Mouse (Mus musculus) midbrain, embryonic 15.5 days (tissue): ENCODE measurements at regions not wholly inside any gene's neighbourhood (a gene's known extent, or its start where the extent isn't known, plus 50 kb on each side); places are given as distances from the start of the nearest gene placed in this dataset.

Experiments
- ATAC-seq: fragments of 200-750 bp; cut with Nextera tagmentation; replicated peaks from 2 replicates; pipeline ENCODE4 v1.8.0; 2017; ENCODE audit warnings: moderate TSS enrichment
- H3K27ac ChIP-seq: fragments of 300-500 bp; sonication (generic); 2 replicates; pipeline ENCODE4 v1.5.1; 2015; ENCODE audit warnings: mild to moderate bottlenecking, inconsistent platforms
- H3K27me3 ChIP-seq: fragments of 300-500 bp; sonication (generic); replicated peaks from 2 replicates; pipeline ENCODE4 v1.6.1; 2015; ENCODE audit warnings: inconsistent platforms
- H3K36me3 ChIP-seq: fragments of 300-500 bp; sonication (generic); replicated peaks from 2 replicates; pipeline ENCODE4 v1.6.1; 2015; ENCODE audit warnings: inconsistent platforms
- H3K4me1 ChIP-seq: fragments of 300-500 bp; sonication (generic); 2 replicates; pipeline ENCODE4 v1.6.1; 2015; ENCODE audit warnings: inconsistent platforms
- H3K4me2 ChIP-seq: fragments of 300-500 bp; sonication (generic); 2 replicates; pipeline ENCODE4 v1.6.1; 2015; ENCODE audit warnings: inconsistent platforms, mild to moderate bottlenecking, moderate library complexity
- H3K4me3 ChIP-seq: fragments of 300-500 bp; sonication (generic); 2 replicates; pipeline ENCODE4 v1.5.1; 2015; ENCODE audit warnings: mild to moderate bottlenecking, inconsistent platforms
- H3K9ac ChIP-seq: fragments of 300-500 bp; sonication (generic); 2 replicates; pipeline ENCODE4 v1.6.1; 2015; ENCODE audit warnings: mild to moderate bottlenecking, inconsistent platforms
- H3K9me3 ChIP-seq: fragments of 300-500 bp; sonication (generic); 2 replicates; pipeline ENCODE4 v1.6.1; 2016; ENCODE audit warnings: inconsistent platforms
- WGBS: fragments of 180-500 bp; shearing (Covaris S2); methylation state at CpG from one replicate; pipeline ENCODE4 v1.1.7; 2015; ENCODE audit warnings: mixed read lengths; 5-methylcytosine and 5-hydroxymethylcytosine counted together

DNA sequence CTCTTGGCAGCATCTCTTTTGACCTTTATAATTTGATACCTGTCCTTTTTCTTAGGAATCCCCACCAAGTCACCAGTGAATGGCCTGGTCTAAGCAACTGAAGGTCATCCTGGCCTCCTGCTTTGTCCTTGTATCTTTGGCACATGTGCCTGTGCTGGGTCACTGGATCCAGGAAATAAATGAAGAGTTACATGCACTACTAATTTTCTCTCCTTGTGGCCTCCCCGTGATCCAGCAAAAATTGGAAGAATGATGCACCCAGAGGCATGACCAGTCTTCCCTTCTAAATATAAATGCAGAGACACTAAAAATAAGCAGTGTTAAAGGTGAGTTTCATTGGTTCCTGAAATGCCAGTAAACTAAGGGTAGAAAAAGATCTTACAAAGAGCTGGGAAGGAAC lies 141.4 kb upstream of the Nampt start:
- H3K4me1 ChIP-seq: no peaks in the 10 kb centered on the region
- no peak overlapping the region for H3K9ac ChIP-seq
- no peak overlapping the region for H3K4me3 ChIP-seq
- no peaks in the 10 kb centered on the region for H3K9me3 ChIP-seq
- no peaks in the 10 kb centered on the region for H3K27me3 ChIP-seq
- no peak for ATAC-seq
- no peak overlapping the region for H3K4me2 ChIP-seq
- H3K27ac ChIP-seq: no peak overlapping the region
- no peaks in the 10 kb centered on the region for H3K36me3 ChIP-seq
- WGBS: 70% methylated on average over 1 of the region's 1 CpGs

- no peak overlapping the region for H3K4me3 ChIP-seq
- H3K9ac ChIP-seq: no peak overlapping the region
- 76% methylated on average over 1 of the region's 1 CpGs for WGBS
- no peak overlapping the region for H3K27ac ChIP-seq
- H3K27me3 ChIP-seq: no peaks in the 10 kb centered on the region
- no peaks in the 10 kb centered on the region for H3K9me3 ChIP-seq
- no peaks in the 10 kb centered on the region for H3K4me1 ChIP-seq
- no peak overlapping the region for H3K4me2 ChIP-seq
- no peaks in the 10 kb centered on the region for H3K36me3 ChIP-seq
- no peak for ATAC-seq
Measured at GRCm38 (mm10) chr12:32678756-32679155, 140.6 kb upstream of the Nampt start.

- Histone ChIP-seq H3K9me3 (no peaks in the 10 kb centered on the region), H3K27ac (no peak overlapping the region), H3K4me1 (no peaks in the 10 kb centered on the region), H3K9ac (no peak overlapping the region), H3K4me2 (no peak overlapping the region), H3K4me3 (no peak overlapping the region), H3K36me3 (no peaks in the 10 kb centered on the region), H3K27me3 (no peaks in the 10 kb centered on the region)
- WGBS: 74% methylated on average over 3 of the region's 3 CpGs
- ATAC-seq: no peak
Measured at GRCm38 (mm10) chr12:32681910-32682309, 137.4 kb upstream of the Nampt start.

DNA sequence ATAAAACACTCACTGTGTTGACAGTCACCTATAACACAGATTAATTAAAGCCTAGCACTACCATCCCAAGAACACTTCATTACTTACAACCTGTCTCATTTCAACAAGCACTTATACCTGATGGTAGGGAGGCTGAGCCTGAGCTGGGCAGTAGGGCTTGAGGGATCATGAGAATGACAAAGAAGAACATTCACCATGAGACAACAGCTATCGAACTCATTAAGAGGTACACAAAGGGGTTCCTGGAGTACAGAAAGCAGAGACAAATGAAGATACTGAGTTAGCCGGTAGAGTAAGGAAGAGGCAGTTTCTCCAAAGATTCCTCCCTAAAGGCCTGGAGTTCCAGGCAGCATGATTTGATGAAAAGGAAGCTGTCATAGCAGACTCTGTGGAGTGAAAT lies 136.0 kb upstream of the Nampt start:
- H3K4me3 ChIP-seq: no peak overlapping the region
- WGBS: 85% methylated on average over 2 of the region's 2 CpGs
- H3K4me1 ChIP-seq: no peaks in the 10 kb centered on the region
- ATAC-seq: no peak
- H3K9ac ChIP-seq: no peak overlapping the region
- H3K27ac ChIP-seq: no peak overlapping the region
- H3K9me3 ChIP-seq: no peaks in the 10 kb centered on the region
- H3K36me3 ChIP-seq: no peaks in the 10 kb centered on the region
- no peaks in the 10 kb centered on the region for H3K27me3 ChIP-seq
- no peak overlapping the region for H3K4me2 ChIP-seq

- Histone ChIP-seq H3K4me3 (no peak overlapping the region), H3K4me2 (no peak overlapping the region), H3K9me3 (no peaks in the 10 kb centered on the region), H3K27me3 (no peaks in the 10 kb centered on the region), H3K36me3 (no peaks in the 10 kb centered on the region), H3K9ac (no peak overlapping the region), H3K27ac (no peak overlapping the region), H3K4me1 (no peaks in the 10 kb centered on the region)
- peak; percentile 70; the same call in 1 of the 2 replicates for ATAC-seq
- 76% methylated on average over 7 of the region's 7 CpGs for WGBS
Measured at GRCm38 (mm10) chr12:32685788-32686385, 133.5 kb upstream of the Nampt start.

- Histone ChIP-seq H3K4me1 (no peaks in the 10 kb centered on the region), H3K36me3 (no peaks in the 10 kb centered on the region), H3K4me2 (no peak overlapping the region), H3K4me3 (no peak overlapping the region), H3K27ac (no peak overlapping the region), H3K9ac (no peak overlapping the region), H3K9me3 (no peaks in the 10 kb centered on the region), H3K27me3 (no peaks in the 10 kb centered on the region)
- no peak for ATAC-seq
- WGBS: 93% methylated on average over 4 of the region's 4 CpGs
Measured at GRCm38 (mm10) chr12:32689361-32689760, 130.0 kb upstream of the Nampt start.

GRCm38 (mm10) chr12:32690096-32690495 lies 129.2 kb upstream of the Nampt start:
- no peaks in the 10 kb centered on the region for H3K27me3 ChIP-seq
- no peaks in the 10 kb centered on the region for H3K36me3 ChIP-seq
- WGBS: 96% methylated on average over 2 of the region's 2 CpGs
- no peak overlapping the region for H3K27ac ChIP-seq
- ATAC-seq: no peak
- no peaks in the 10 kb centered on the region for H3K4me1 ChIP-seq
- no peak overlapping the region for H3K9ac ChIP-seq
- H3K4me2 ChIP-seq: no peak overlapping the region
- H3K4me3 ChIP-seq: no peak overlapping the region
- no peaks in the 10 kb centered on the region for H3K9me3 ChIP-seq

DNA sequence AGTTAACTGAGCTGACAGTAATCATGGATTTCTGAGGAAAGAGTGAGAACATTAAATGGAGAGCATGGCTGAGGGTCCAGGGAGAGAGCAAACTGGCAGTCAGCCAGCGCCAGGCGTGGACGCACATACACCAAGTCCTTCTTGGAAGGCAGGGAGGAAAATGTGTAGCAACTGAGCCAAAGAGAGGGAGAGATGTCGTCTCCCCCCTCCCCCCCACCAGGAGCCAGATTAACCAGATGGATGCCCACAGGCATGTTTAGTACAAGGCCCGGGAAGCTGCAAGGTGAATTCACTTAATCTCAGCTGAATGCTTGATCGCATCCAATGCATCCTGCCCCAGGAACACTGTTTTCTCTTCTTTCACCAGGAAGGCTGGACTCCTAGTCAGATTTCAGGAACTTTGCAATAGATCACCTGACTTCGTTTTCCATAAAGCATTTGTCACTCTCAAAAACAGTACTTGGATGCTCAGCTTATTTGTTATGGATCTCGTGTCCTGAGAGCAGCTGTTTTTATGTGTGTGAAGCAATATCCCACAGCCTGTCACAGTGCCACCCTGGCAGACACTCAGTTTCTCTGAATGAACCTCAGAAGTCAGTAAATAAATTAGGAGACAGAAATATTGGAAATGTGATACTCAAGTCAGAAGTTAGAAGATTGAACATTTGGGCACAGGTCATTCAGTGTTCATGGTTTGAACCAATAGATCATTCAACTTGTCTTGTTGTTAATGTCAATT lies 127.1 kb upstream of the Nampt start:
- no peaks in the 10 kb centered on the region for H3K9me3 ChIP-seq
- H3K27ac ChIP-seq: no peak overlapping the region
- H3K9ac ChIP-seq: no peak overlapping the region
- H3K4me2 ChIP-seq: no peak overlapping the region
- H3K4me3 ChIP-seq: no peak overlapping the region
- 0 out of 2 replicates have a peak, but pooled peaks have one; percentile 37 for ATAC-seq
- no peaks in the 10 kb centered on the region for H3K27me3 ChIP-seq
- no peaks in the 10 kb centered on the region for H3K4me1 ChIP-seq
- 43% methylated on average over 8 of the region's 8 CpGs for WGBS
- no peaks in the 10 kb centered on the region for H3K36me3 ChIP-seq

DNA sequence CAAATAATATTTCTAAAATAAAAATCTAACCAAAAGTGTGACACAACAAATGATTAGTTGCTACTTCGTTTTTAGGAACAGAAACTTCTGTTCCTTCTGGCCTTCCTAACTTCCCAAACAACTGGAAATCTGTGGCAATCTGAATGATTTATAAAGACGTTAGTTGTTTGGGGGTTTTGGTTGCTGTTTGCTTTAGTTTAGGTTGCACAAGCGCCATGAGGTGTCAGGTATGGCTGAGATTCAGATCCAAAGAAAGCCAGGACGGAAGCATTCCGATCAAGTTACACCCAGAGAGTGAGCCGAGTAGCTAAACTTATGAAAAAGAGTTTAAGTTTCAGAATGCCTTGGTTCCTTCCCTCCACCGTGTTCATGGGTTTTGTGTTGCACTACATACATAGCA lies 126.4 kb upstream of the Nampt start:
- no peaks in the 10 kb centered on the region for H3K9me3 ChIP-seq
- no peak for ATAC-seq
- no peak overlapping the region for H3K27ac ChIP-seq
- no peak overlapping the region for H3K4me3 ChIP-seq
- H3K4me1 ChIP-seq: no peaks in the 10 kb centered on the region
- no peaks in the 10 kb centered on the region for H3K36me3 ChIP-seq
- WGBS: 86% methylated on average over 7 of the region's 7 CpGs
- H3K4me2 ChIP-seq: no peak overlapping the region
- no peak overlapping the region for H3K9ac ChIP-seq
- no peaks in the 10 kb centered on the region for H3K27me3 ChIP-seq

DNA sequence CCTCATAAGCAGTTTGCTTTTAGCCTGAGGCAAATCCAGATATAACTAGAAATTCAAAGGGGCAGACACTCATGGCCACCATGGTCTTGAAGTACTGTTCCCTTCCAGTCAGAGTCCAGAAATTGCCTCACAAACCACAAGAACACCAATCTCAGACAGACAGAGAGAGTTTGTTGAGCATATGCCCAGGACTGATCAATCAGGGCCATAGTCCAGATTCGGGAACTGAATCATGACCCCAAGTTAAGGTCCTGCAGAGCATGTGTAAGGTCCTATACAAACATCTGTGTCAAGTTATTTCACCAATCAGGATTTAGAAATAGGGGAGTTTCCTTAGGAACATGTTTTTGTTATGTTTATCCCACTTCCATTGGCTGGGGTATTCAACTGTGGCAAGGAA lies 125.7 kb upstream of the Nampt start:
- 79% methylated on average over 1 of the region's 1 CpGs for WGBS
- H3K9me3 ChIP-seq: no peaks in the 10 kb centered on the region
- H3K4me1 ChIP-seq: no peaks in the 10 kb centered on the region
- H3K27ac ChIP-seq: no peak overlapping the region
- no peak for ATAC-seq
- H3K36me3 ChIP-seq: no peaks in the 10 kb centered on the region
- no peak overlapping the region for H3K4me2 ChIP-seq
- no peak overlapping the region for H3K9ac ChIP-seq
- no peak overlapping the region for H3K4me3 ChIP-seq
- H3K27me3 ChIP-seq: no peaks in the 10 kb centered on the region

DNA sequence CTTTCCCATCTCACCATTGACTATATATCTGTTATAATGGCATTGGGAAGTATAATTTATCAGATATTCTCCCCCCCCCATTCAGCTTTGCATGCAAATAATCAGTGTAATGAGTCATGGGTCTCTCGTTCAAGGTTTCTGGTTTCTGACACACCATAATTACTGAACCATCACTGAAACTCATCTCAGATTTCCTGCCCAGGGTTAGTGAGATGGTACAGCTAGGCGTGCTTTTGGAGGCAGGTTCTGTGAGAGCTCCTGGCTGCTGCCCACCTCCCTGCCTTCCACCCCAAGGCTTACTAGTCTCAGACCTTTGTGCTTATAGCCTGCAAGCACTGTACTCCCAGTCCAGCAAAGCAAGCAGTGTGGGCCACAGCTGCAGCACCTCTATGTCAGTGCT lies 122.5 kb upstream of the Nampt start:
- H3K4me1 ChIP-seq: no peaks in the 10 kb centered on the region
- 89% methylated on average over 2 of the region's 2 CpGs for WGBS
- no peak overlapping the region for H3K27ac ChIP-seq
- H3K4me2 ChIP-seq: no peak overlapping the region
- no peak overlapping the region for H3K9ac ChIP-seq
- H3K36me3 ChIP-seq: no peaks in the 10 kb centered on the region
- ATAC-seq: no peak
- no peaks in the 10 kb centered on the region for H3K27me3 ChIP-seq
- no peak overlapping the region for H3K4me3 ChIP-seq
- no peaks in the 10 kb centered on the region for H3K9me3 ChIP-seq

GRCm38 (mm10) chr12:32709188-32709587 lies 110.2 kb upstream of the Nampt start:
- WGBS: 91% methylated on average over 10 of the region's 10 CpGs
- Histone ChIP-seq H3K4me3 (no peak overlapping the region), H3K27me3 (no peaks in the 10 kb centered on the region), H3K9ac (no peak overlapping the region), H3K4me1 (no peaks in the 10 kb centered on the region), H3K9me3 (no peaks in the 10 kb centered on the region), H3K27ac (no peak overlapping the region), H3K4me2 (no peak overlapping the region), H3K36me3 (no peaks in the 10 kb centered on the region)
- ATAC-seq: no peak
